Mouse (Mus musculus): ENCODE measurements around the gene Alox12b.

Gene Alox12b

DNA sequence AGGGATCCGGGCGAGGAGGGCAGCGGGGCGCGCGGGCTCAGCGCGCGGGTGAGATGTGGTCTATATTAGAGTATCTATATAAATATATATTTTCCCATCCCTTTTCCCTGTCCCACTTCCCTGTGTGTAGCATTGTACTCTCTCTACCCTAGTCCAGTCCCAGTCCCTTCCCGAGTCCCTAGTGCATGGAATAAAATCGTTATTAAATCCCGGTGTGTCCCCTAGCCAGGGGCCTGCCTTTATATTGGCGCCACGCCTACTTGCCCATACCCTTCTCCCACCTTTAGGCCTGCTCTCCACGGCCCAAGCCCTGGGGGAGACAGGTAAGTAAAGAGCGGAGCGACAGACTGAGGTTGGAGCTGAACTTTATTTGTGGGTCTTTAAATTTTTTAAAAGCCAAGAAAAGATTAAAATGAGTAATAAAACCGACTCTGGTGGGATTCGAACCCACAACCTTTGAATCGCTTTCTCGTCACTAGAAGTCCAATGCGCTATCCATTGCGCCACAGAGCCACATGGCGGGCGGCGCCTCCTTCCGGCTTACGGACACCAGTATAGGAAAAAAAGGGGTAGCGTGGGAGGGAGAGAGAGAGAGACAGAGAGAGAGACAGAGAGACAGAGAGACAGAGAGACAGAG is 33.6 kb upstream of the Alox12b start:
- no peak for ATAC-seq (ENCODE audit: low TSS enrichment)

DNA sequence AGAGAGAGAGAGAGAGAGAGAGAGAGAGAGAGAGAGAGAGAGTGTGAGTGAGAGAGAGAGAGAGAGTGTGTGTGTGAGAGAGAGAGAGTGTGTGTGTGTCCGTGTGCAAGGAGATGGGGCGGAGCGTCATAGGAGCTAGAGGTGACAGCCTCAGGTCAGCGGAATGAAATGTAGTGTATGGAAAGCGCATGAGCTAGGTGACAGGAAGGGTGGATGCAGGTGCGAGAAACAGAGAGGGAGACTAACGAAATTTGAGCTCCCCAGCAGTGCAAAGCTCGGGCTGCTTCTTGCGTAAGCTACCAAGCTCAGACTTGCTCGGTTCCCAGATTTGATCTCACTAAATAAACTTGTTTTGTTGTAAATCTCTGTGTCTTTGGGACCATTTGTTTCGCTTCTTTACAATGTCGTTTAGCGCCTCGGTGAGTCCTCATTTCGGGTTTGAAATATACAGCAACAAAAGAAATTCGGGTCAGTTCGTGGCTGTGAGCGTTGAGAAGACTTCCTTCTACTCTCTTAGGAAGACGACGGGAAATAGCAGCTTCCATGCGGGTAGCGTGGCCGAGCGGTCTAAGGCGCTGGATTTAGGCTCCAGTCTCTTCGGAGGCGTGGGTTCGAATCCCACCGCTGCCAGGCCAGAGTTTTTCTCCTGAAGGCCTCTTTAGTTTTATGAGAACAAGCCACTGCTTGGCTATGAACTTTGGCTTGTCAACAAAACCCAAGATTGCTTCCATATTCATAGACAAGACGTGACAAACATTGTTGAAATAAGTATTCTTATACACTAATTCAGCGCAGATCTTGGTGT is 32.9 kb upstream of the Alox12b start:
- peak; percentile 28; the same call in 1 of the 2 replicates for ATAC-seq (ENCODE audit: low TSS enrichment)

DNA sequence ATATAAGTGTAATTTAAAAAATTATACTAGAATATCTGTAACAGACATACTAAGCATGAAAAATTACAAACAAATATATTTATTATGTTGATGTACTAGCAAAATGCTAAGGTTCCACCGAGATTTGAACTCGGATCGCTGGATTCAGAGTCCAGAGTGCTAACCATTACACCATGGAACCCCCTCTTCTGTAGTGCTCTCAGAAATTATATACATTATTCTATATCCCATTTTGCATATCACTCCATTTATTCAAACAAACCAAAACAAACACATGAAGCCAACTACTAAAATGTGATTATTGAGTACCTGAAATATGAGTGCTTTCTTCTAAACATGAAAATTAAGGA is 32.3 kb upstream of the Alox12b start:
- ATAC-seq (ENCODE audit: low TSS enrichment) = no peak

DNA sequence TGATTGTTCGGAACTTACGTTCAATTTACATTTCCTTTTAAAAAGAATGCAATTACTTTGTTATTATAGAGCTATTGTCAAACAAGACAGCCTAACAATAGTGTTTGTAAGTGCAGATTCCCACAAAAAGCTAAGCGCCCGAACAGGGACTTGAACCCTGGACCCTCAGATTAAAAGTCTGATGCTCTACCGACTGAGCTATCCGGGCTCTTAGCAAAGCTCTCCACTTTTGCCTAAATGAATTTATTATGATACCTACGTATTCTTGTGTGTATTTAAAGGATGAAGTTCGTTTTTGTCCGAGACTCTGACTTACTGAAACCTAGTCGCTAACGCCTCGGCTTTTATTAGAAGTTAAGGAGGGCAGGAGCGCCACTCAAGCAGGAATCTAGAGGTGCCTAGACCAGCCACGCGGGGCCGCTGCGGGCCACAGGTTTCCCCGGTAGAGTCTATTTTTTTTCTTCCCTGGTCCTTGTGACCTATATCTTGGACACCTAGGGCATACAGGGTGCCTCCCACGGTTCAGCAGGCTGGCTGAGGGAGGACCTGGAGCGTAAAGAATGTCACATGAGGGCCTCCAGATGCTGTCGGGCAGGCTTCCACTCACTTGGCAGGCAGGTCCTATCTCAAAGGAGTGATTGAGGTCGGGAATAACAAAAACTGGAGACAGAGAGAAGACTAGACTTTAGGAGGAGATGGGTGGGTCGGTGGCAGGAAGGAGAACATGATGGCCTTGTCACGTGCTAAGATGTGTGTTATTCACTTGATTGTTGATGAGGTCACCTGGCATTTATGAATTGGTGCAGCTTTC is 31.5 kb upstream of the Alox12b start:
- peak; percentile 26; the same call in 1 of the 2 replicates for ATAC-seq (ENCODE audit: low TSS enrichment)

DNA sequence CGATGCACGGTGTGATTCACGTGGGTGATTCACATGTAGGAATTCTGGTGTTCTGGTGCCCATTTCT is 31.1 kb upstream of the Alox12b start, which contains the start of gene Aloxe3:
TSS of gene Aloxe3 (plus strand) at position 45 of the 67 bp plus-strand sequence.
- ATAC-seq (ENCODE audit: low TSS enrichment) = no peak

DNA sequence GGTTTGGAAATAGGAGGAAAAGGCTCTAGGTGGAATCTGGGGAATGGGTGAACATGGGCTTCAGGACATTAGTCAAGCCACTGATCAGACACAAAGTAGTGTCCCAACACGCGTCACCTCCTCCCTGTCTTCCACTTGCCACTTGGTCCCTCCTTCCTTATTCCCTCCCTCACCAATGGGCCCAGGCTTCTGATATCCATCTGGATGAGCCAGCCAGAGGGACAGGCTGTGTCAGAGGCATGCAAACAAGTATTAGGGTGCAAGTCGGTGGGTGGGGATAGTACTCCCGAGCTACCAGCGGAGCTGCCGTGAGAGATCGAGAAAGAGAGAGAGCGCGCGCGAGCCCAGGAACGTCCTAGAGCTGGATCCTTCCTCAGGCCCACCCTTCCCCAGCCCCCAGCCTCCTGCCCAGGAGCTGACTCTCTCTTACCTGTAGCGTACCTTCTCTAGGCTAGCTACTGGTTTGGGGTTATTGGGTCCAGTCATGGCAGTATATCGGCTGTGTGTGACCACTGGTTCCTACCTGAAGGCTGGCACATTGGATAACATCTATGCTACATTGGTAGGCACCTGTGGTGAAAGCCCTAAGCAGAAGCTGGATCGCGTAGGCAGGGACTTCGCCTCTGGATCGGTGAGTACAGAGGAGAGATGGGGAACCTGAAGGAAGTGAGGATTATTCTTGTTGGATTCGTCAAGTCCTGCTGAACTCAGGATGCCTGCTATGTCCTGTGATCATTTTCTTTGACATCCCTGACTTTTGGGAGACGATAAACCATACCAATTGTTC is 30.7 kb upstream of the Alox12b start:
- no peak for ATAC-seq (ENCODE audit: low TSS enrichment)

DNA sequence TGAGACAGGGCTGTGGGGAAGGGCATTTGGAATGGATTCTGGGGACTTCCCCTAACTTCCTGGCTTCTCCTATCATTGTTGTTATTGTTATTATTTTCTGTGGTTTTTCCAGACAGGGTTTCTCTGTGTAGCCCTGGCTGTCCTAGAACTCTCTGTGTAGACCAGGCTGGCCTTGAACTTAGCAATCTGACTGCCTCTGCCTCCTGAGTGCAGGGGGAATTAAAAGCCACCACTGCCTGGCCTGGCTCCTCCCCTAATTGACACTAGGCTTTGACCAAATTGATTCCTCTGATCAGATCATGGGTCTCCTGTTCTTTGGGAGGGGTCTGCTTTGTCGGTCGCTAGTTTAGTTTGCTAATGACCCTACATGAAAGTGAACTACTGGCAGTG is 30.1 kb upstream of the Alox12b start:
- ATAC-seq (ENCODE audit: low TSS enrichment) = no peak

DNA sequence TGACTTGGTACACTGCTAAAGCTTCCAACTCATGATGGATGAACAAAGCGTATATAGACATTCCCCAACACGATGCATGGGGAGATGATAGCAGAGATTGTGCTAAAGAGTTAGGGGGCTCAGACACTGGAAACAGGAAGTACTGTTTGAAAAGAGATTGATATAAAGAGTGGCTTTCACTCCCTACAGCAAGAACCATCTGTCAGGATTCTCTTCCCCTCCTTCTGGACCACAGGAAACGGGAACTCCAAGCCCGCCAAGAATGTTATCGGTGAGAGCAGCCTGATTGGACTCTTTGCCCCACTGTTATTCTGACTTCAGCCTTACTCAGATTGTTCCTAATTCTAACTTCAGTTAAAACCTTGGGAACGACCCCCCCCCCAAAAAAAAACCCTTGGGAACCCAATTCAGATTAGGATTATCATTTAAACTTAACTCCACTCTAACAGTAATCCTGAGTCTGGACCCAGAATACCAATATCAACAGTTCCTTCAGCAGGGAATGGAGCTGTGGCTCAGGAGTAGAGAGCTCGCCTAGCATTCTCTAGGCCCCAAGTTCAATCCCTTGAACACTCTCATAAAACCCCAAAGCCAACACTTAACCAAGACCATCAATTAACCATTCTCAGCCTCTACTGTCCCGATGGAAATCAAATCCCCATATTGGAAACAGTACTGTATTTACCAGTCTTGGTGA is 28.2 kb upstream of the Alox12b start:
- no peak for ATAC-seq (ENCODE audit: low TSS enrichment)

DNA sequence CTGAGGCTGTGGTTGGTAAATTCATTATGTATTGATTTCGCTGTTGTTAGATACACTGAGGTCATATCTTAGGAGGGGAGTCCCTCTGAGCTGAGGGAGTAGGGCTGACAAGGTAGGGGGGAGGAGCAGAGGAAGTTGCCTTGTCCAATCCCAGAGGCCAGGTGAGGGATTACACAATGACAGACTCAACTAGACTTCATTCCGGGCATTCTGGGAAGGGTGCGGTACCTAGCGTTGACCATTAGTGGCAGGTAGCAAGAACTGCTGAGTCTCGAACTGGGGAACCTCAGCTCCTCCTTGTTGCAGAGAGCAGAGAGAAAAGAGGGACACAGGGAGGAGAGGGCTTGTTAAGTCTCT is 23.2 kb upstream of the Alox12b start:
- ATAC-seq (ENCODE audit: low TSS enrichment) = no peak

DNA sequence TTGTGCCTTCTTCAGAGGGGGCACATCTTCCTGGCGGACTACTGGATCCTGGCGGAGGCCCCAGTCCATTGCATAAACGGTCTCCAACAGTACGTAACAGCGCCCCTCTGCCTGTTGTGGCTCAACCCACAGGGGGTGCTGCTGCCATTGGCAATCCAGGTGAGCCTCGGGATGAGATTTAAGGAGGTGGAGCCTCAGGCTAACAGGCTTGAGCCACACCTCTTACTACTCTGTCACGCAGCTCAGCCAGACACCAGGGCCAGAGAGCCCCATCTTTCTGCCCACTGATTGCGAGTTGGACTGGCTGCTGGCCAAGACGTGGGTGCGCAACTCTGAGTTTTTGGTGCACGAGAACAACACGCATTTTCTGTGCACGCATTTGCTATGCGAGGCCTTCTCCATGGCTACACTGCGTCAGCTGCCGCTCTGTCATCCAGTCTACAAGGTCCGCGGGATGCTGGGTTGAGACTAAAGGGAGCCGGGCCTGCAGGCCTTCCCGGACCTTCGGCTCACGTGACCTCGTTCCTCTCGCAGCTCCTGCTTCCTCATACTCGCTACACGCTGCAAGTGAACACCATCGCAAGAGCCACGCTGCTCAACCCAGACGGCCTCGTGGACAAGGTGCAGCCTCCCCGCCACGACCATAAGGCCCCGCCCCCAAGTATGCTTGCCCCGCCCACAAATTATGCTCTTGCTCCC is 22.7 kb upstream of the Alox12b start:
- peak; percentile 88 for ATAC-seq (ENCODE audit: low TSS enrichment)

DNA sequence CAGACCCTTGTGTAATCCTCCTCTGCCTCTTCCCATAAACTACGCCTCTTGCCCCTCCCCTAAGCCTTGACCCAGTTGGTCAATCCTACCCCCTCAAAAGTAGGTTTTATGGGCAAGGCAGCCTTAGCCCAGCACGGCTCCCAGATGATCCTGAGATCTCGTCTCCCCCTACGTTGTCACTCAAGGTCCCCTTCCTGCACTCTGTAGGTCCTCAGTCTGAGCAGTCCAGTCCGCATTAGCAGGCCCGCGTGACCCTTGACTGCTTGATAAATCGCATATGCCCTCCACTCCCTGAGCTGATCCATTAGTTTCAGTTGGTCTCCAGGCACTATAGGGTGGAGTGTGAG is 22.2 kb upstream of the Alox12b start:
- ATAC-seq (ENCODE audit: low TSS enrichment) = peak; percentile 4; the same call in 1 of the 2 replicates

DNA sequence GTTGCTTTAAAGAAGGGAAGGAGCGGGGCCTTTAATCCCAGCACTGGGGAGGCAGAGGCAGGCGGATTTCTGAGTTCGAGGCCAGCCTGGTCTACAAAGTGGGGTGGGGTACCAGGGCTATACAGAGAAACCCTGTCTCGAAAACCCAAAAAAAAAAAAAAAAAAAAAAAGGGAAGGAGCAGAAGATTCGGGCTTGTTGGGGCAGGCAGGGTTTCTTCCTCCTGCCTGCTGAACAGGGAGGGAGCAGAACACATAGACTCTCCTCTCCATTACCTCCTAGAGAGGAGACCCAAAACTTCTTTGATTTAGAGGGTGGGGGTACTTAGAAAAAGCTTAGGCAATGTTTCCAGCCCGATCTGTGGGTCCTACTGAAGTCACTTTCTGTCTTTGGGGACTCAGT is 21.4 kb upstream of the Alox12b start:
- ATAC-seq (ENCODE audit: low TSS enrichment) = no peak

DNA sequence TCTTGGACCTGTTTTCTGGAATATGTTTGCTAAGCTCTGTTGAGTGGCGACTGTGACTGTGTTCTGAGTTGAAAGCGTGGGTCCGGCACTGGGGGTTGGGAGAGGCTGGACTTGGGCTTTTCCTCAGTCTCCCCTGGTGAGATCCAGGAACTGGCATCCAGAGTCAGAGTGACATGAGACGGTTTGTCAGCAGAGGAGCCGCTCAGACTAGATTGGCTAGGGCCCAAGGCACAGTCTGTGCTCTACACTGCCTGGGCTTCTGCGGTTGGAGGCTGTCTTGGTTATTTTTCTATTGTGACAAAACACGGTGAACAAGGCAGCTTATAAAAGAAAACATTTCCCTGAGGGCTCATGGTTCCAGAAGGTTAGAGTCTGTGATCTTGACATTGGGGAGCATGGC is 9.2 kb upstream of the Alox12b start:
- ATAC-seq (ENCODE audit: low TSS enrichment) = no peak

DNA sequence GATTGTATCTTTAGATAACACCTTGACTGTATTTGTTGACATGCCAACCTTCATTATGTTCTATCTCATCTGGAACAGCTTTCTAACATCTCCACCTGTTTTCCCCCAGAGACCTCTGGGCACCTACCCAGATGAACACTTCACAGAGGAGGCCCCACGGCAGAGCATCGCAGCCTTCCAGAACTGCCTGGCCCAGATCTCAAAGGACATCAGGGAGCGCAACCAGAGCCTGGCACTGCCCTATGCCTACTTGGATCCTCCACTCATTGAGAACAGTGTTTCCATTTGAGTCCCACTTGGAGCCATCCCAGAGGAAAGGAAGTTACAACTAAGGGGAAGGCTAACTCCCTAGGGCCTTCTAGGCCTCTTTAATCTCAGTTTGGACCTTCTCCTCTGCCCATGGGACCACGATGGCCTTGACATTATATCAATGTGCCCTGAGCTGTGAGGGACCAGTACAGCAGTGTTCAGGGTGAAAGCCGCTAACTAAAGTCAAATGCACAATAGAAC is 8.3 kb upstream of the Alox12b start:
- no peak for ATAC-seq (ENCODE audit: low TSS enrichment)

DNA sequence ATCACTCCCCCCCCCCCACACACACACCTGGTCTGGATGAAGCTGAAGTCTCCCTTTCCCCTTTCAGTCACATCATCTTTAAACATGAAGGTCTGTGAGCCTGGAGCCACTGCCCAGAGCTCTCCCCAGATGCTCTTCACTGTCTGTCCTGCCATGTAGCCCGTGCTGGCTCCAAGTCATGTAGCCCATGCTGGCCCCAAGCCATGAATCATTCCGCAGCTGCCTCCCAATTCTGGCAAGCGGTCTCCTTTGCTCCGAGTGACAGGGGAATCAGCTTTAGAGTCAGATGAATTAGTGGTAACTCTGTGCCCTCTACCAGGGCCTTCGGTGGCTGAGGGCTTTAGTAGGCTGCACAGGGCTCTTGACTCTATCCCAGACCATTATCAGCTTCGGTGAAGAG is 7.1 kb upstream of the Alox12b start:
- ATAC-seq (ENCODE audit: low TSS enrichment) = no peak

DNA sequence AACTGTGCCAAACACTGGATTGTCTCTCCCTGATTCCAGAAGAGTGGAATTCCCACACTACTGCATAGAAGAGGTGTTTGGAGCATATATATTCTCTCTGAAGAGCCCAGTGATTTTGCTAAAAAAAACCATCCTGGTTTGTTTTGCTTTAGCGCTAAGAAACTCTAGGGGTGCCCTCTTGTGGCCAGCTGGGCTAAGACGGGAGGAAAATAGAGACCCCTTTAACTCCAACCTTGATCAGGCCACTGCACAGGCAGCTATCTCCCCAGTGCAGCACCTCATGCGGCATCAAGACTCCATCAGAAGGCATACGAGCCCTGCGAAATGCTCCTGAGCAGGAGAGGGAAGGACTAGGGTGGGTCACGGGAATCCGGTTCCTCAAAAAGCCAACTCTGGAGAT is 6.3 kb upstream of the Alox12b start:
- ATAC-seq (ENCODE audit: low TSS enrichment) = peak; percentile 56; the same call in 1 of the 2 replicates

DNA sequence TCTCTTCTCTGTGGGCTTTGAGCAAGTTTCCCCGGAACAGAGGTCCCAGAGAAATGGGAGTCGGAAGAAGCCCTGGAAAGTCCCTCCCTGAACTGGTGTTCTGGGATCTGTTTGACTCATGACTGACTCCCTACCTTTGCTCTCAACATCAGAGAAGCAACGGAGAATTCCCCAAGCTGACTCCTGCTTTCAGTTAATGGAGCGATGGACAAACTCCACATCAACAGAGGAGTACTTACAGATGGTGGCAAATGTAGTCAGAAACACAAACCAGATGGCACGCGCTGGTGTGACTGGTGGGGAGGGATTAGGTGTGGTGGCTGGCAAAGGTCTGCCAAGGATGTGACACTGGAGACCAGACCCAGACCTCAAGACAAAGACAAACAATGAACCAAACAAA is 5.8 kb upstream of the Alox12b start:
- no peak for ATAC-seq (ENCODE audit: low TSS enrichment)

DNA sequence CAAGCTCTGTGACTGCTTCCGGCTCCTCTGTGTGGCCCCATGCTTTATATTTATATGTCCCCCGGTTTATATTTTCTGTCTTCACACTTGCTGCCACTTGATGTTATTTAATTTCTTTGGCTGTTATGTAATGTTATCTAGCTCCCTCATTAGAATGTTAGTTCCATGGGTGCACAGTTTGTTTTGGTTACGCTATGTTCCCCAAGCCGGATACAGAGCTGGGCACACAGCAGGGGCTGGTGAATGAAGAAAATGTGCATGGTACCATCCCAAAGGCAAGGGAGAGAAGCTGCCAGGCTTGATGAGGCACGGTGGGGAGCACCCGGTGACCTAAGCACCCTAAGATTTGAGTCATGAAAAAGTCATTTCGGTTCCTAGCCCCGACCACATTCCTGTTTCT is 3.0 kb upstream of the Alox12b start:
- ATAC-seq (ENCODE audit: low TSS enrichment) = no peak

DNA sequence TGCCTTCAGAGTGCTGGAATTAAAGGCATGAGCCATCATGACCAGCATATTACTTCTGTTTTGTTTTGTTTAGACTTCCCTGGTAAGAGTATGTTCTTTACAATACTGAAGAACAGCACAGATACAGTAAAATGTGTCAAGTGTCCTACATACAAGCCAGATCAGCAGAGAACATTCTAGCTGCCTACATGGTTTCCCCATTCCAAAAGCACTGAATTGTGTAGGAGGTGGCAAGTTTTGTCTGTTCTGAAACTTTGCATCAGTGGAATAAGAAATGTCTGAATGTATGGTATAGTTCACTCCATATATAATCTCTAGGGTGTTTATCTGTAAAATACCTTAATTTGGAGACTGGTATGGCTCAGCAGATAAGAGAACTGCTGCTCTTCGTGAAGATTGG is 1.4 kb upstream of the Alox12b start:
- peak; percentile 56 for ATAC-seq (ENCODE audit: low TSS enrichment)

DNA sequence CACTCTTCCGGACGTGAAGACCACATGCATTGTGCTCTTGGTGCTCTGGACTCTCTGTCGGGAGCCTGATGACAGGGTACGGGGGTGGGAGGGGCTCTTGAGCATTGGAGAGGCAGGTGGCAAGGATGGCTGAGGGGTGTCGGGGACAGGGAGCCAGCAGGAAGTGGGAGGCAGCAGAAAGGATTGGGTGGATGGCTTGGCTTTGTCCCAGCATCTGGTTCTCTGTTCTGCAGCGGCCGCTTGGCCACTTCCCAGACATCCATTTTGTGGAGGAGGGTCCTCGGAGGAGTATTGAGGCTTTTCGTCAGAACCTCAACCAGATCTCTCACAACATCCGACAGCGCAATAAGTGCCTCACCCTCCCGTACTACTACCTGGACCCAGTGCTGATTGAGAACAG is 12.5 kb downstream of the Alox12b start:
- peak; percentile 54; the same call in 1 of the 2 replicates for ATAC-seq (ENCODE audit: low TSS enrichment)

DNA sequence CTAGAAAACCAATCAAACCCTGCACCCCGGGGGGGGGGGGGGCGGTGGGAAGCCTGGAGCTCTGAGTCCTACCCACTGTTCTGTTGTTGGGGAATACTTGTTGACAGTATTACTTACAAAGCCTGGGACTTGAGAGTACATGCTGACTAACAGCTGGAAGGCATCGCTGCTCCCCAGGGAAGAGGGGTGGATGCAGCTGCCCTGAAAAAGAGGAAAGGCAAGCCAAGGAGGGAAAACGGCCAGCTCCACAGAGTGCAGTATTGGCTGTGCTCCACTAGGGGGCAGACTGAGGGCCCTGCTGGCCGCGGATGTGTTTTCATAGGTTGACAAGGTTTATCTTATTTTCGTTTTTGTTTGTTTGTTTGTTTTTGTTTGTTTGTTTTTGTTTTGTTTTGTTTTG is 14.8 kb downstream of the Alox12b start:
- 0 out of 2 replicates have a peak, but pooled peaks have one; percentile 33 for ATAC-seq (ENCODE audit: low TSS enrichment)

Measured in frontal cortex, adult (tissue).